Mouse (Mus musculus) lung, postnatal 25 days (tissue): ENCODE results near the gene Baiap2.

Source experiments
- DNase-seq: peaks from one replicate; pipeline ENCODE4 v3.0.0; 2022; ENCODE audit warnings: low spot score

Baiap2 gene

GRCm38 (mm10) chr11:119947897-119948296 lies 5.3 kb downstream of the Baiap2 start:
- no peak for DNase-seq

- no peak for DNase-seq
These were observed 5.7 kb downstream of the Baiap2 start for GRCm38 (mm10) chr11:119948305-119948704.

GRCm38 (mm10) chr11:119948803-119949202 lies 6.2 kb downstream of the Baiap2 start:
- DNase-seq, result no peak

- no peak for DNase-seq
These were observed 8.0 kb downstream of the Baiap2 start for GRCm38 (mm10) chr11:119950535-119950934.

- no peak for DNase-seq
These were observed 8.8 kb downstream of the Baiap2 start for GRCm38 (mm10) chr11:119951326-119951725.

GRCm38 (mm10) chr11:119952429-119953224 lies 10.1 kb downstream of the Baiap2 start:
- DNase-seq, result peak; percentile 82

GRCm38 (mm10) chr11:119954233-119954632 lies 11.7 kb downstream of the Baiap2 start:
- no peak for DNase-seq

- peak; percentile 65 for DNase-seq
These were observed 12.3 kb downstream of the Baiap2 start for GRCm38 (mm10) chr11:119954749-119955337.

GRCm38 (mm10) chr11:119955432-119955831 lies 12.9 kb downstream of the Baiap2 start:
- peak; percentile 56 for DNase-seq

- no peak for DNase-seq
These were observed 14.0 kb downstream of the Baiap2 start for GRCm38 (mm10) chr11:119956590-119956989.

- DNase-seq, result peak; percentile 63
These were observed 16.3 kb downstream of the Baiap2 start for GRCm38 (mm10) chr11:119958856-119959255.

GRCm38 (mm10) chr11:119959714-119960113 lies 17.2 kb downstream of the Baiap2 start:
- no peak for DNase-seq

GRCm38 (mm10) chr11:119960671-119961070 lies 18.1 kb downstream of the Baiap2 start:
- no peak for DNase-seq

- no peak for DNase-seq
These were observed 18.9 kb downstream of the Baiap2 start for GRCm38 (mm10) chr11:119961511-119961910.

GRCm38 (mm10) chr11:119965053-119965452 lies 22.5 kb downstream of the Baiap2 start:
- no peak for DNase-seq

GRCm38 (mm10) chr11:119966294-119966693 lies 23.7 kb downstream of the Baiap2 start:
- DNase-seq, result no peak

- no peak for DNase-seq
These were observed 24.8 kb downstream of the Baiap2 start for GRCm38 (mm10) chr11:119967401-119967800.

- no peak for DNase-seq
These were observed 25.3 kb downstream of the Baiap2 start for GRCm38 (mm10) chr11:119967892-119968291.

- DNase-seq, result no peak
These were observed 27.7 kb downstream of the Baiap2 start for GRCm38 (mm10) chr11:119970021-119970851.

- peak; percentile 83 for DNase-seq
These were observed 31.2 kb downstream of the Baiap2 start for GRCm38 (mm10) chr11:119973789-119974188.

GRCm38 (mm10) chr11:119975739-119976501 lies 33.4 kb downstream of the Baiap2 start:
- peak; percentile 86 for DNase-seq

GRCm38 (mm10) chr11:119978701-119979100 lies 36.1 kb downstream of the Baiap2 start:
- no peak for DNase-seq
